In the genomic region with DNA sequence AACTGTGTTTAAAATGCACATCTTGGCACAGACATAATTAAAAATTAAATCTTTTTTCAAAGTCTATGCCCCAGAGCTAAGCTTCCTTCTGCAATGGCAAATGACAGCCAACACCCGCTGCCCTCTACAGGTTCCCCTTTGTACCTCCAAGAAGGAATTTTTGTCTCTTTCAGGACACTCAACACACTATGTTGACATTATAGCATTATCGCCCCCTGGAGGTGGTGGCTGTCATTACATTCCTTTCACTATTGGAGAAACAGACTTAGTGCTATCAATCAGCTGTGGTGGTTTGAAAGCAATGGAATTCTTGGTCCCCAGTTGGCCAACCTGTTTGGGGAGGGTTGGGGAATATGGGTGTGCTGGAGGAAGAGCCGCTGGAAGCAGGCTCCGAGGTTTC, we compare ENCODE assay signal across 9 mouse cellular contexts. TPM values are rescaled to one million over a fixed set of nuclear protein-coding genes. Genes with fewer than 3 reads are reported as not detected.
DNase-seq lines count a peak whose midpoint lies in the region; ATAC-seq and TF ChIP-seq lines count a peak whose summit lies in the region.
"Had no signal": no experiment of that assay in that cellular context is flagged by ENCODE, and none has a peak within 500 bp of the region (broad histone marks: within the 10 kb centered on the region; RNA-seq: fewer than 3 reads in every experiment).

No protein-coding gene starts in this region.

- peak; percentile 70 for TF ChIP-seq CTCF in forebrain, postnatal 0 days (IDR thresholded peaks at IDR 0.05; ENCODE audit: low read depth)
- TF ChIP-seq CTCF in midbrain, postnatal 0 days (IDR thresholded peaks at IDR 0.05), result peak; percentile 80

- no peak overlapping the region for H3K9ac ChIP-seq in forebrain, postnatal 0 days
- no peak overlapping the region for H3K9ac ChIP-seq in forebrain, embryonic 13.5 days
- H3K9ac ChIP-seq in liver, embryonic 11.5 days (ENCODE audit: low read depth, low read length), result no peak overlapping the region
- no peak overlapping the region for H3K9ac ChIP-seq in midbrain, postnatal 0 days (replicated peaks; ENCODE audit: low read length, poor library complexity, severe bottlenecking)
- H3K9ac ChIP-seq: liver, embryonic 15.5 days had no signal

- H3K4me2 ChIP-seq in forebrain, postnatal 0 days (ENCODE audit: low read depth), result no peak overlapping the region
- no peak overlapping the region for H3K4me2 ChIP-seq in forebrain, embryonic 13.5 days
- no peak overlapping the region for H3K4me2 ChIP-seq in liver, embryonic 11.5 days
- no peak overlapping the region for H3K4me2 ChIP-seq in midbrain, postnatal 0 days (ENCODE audit: low read depth, low read length, poor library complexity, severe bottlenecking)
- H3K4me2 ChIP-seq: liver, embryonic 15.5 days had no signal

- H3K27ac ChIP-seq in forebrain, postnatal 0 days (ENCODE audit: low read depth, low read length), result no peak overlapping the region
- H3K27ac ChIP-seq in forebrain, embryonic 13.5 days, result no peak overlapping the region
- H3K27ac ChIP-seq in liver, embryonic 11.5 days (ENCODE audit: low read depth, low read length), result no peak overlapping the region
- H3K27ac ChIP-seq in midbrain, postnatal 0 days (ENCODE audit: low read depth, low read length), result no peak overlapping the region
- H3K27ac ChIP-seq: liver, embryonic 15.5 days had no signal

- no peaks in the 10 kb centered on the region for H3K36me3 ChIP-seq in forebrain, postnatal 0 days (ENCODE audit: insufficient read depth)
- no peaks in the 10 kb centered on the region for H3K36me3 ChIP-seq in forebrain, embryonic 13.5 days (ENCODE audit: poor library complexity, severe bottlenecking)
- no peaks in the 10 kb centered on the region for H3K36me3 ChIP-seq in liver, embryonic 11.5 days (ENCODE audit: control insufficient read depth, insufficient read depth, low read length)
- no peaks in the 10 kb centered on the region for H3K36me3 ChIP-seq in midbrain, postnatal 0 days (ENCODE audit: insufficient read depth, low read length)
- H3K36me3 ChIP-seq: liver, embryonic 15.5 days had no signal

- no peak for ATAC-seq in forebrain, postnatal 0 days
- no peak for ATAC-seq in forebrain, embryonic 13.5 days
- no peak for ATAC-seq in liver, embryonic 11.5 days (replicated peaks; ENCODE audit: low FRiP score)
- ATAC-seq in midbrain, postnatal 0 days (ENCODE audit: low FRiP score), result no peak

- H3K4me1 ChIP-seq in forebrain, postnatal 0 days (ENCODE audit: insufficient read depth), result no peaks in the 10 kb centered on the region
- H3K4me1 ChIP-seq in forebrain, embryonic 13.5 days, result no peaks in the 10 kb centered on the region
- H3K4me1 ChIP-seq in liver, embryonic 11.5 days (replicated peaks; ENCODE audit: control insufficient read depth, insufficient read depth, low read length), result no peaks in the 10 kb centered on the region; the same call in 1 of the 2 replicates
- no peaks in the 10 kb centered on the region; the same call in 1 of the 2 replicates for H3K4me1 ChIP-seq in midbrain, postnatal 0 days (ENCODE audit: insufficient read depth, low read length)

- H3K4me3 ChIP-seq in forebrain, postnatal 0 days (ENCODE audit: low read depth, low read length), result no peak overlapping the region
- no peak overlapping the region for H3K4me3 ChIP-seq in forebrain, embryonic 13.5 days
- no peak overlapping the region for H3K4me3 ChIP-seq in liver, embryonic 11.5 days (ENCODE audit: low read depth, low read length)
- no peak overlapping the region for H3K4me3 ChIP-seq in midbrain, postnatal 0 days (ENCODE audit: low read depth, low read length)
- H3K4me3 ChIP-seq: liver, embryonic 15.5 days had no signal

- no peaks in the 10 kb centered on the region for H3K27me3 ChIP-seq in forebrain, postnatal 0 days (ENCODE audit: insufficient read depth, low read length)
- no peaks in the 10 kb centered on the region for H3K27me3 ChIP-seq in forebrain, embryonic 13.5 days
- H3K27me3 ChIP-seq in liver, embryonic 11.5 days (replicated peaks; ENCODE audit: control insufficient read depth, insufficient read depth, low read length), result no peaks in the 10 kb centered on the region; the same call in 1 of the 2 replicates
- no peaks in the 10 kb centered on the region for H3K27me3 ChIP-seq in midbrain, postnatal 0 days (ENCODE audit: insufficient read depth, low read length)
- H3K27me3 ChIP-seq: liver, embryonic 15.5 days had no signal

- intact Hi-C loops in gastrocnemius, postnatal 14 days (cut with DNase I; ENCODE audit: low total_unique reads), result no loop called here

- H3K9me3 ChIP-seq in forebrain, postnatal 0 days (ENCODE audit: low read length), result no peaks in the 10 kb centered on the region
- no peaks in the 10 kb centered on the region for H3K9me3 ChIP-seq in forebrain, embryonic 13.5 days (replicated peaks)
- no peaks in the 10 kb centered on the region for H3K9me3 ChIP-seq in liver, embryonic 11.5 days (ENCODE audit: control insufficient read depth, low read length)
- H3K9me3 ChIP-seq in midbrain, postnatal 0 days (ENCODE audit: low read length), result no peaks in the 10 kb centered on the region
- H3K9me3 ChIP-seq: liver, embryonic 15.5 days had no signal

- 34% methylated on average over 4 of the region's 4 CpGs for WGBS in forebrain, postnatal 0 days
- 28% methylated on average over 4 of the region's 4 CpGs for WGBS in forebrain, embryonic 13.5 days
- 37% methylated on average over 4 of the region's 4 CpGs for WGBS in liver, embryonic 11.5 days
- WGBS in midbrain, postnatal 0 days, result 34% methylated on average over 4 of the region's 4 CpGs

- DNase-seq in forebrain, postnatal 0 days, result peak; percentile 55
- DNase-seq in liver, result peak; percentile 48
- no peak for DNase-seq in liver, embryonic 11.5 days (ENCODE audit: low spot score)
- peak; percentile 47 for DNase-seq in adrenal gland, postnatal 25 days
- peak; percentile 35 for DNase-seq in gastrocnemius, postnatal 14 days
- peak; percentile 66 for DNase-seq in midbrain, postnatal 0 days (ENCODE audit: low spot score)
- no peak for DNase-seq in c-Kit-positive CD71-positive TER-119-positive erythroid progenitor cells, embryonic 14.5 days (ENCODE audit: low spot score)

RNA-seq across cellular contexts. Expression of gene Pink1, which starts 13.9 kb away (rescaled TPM):
- 224 and 230 TPM in 2 replicates for total RNA-seq in forebrain, postnatal 0 days (2014; rRNA removed)
- 152 TPM in 2 replicates for polyA plus RNA-seq in forebrain, postnatal 0 days (2015; fragmentation: Nextera tagmentation; extraction: Ambion mirVana)
- 62.4 and 64.2 TPM in 2 replicates for polyA plus RNA-seq in forebrain, embryonic 13.5 days (2015; fragmentation: Nextera tagmentation; extraction: Ambion mirVana)
- polyA plus RNA-seq in liver, embryonic 11.5 days (2014; fragmentation: Nextera tagmentation; extraction: Ambion mirVana), result 15.6 and 17.0 TPM in 2 replicates
- total RNA-seq in adrenal gland, postnatal 25 days (2021), result 161 and 201 TPM in 2 replicates
- total RNA-seq in gastrocnemius, postnatal 14 days (2021), result 100 to 1,000 TPM; 259 to 277 TPM
- total RNA-seq in midbrain, postnatal 0 days (2014; rRNA removed), result 255 and 261 TPM in 2 replicates
- polyA plus RNA-seq in midbrain, postnatal 0 days (2015; fragmentation: Nextera tagmentation; extraction: Ambion mirVana), result 149 and 150 TPM in 2 replicates

RNA-seq across cellular contexts. Expression of gene Cda, which starts 27.8 kb away (rescaled TPM):
- total RNA-seq in forebrain, postnatal 0 days (2014; rRNA removed), result 3.6 TPM in 2 replicates
- polyA plus RNA-seq in forebrain, postnatal 0 days (2015; fragmentation: Nextera tagmentation; extraction: Ambion mirVana), result 3.2 and 4.9 TPM in 2 replicates
- 1.9 and 2.2 TPM in 2 replicates for polyA plus RNA-seq in forebrain, embryonic 13.5 days (2015; fragmentation: Nextera tagmentation; extraction: Ambion mirVana)
- 6.6 and 7.2 TPM in 2 replicates for polyA plus RNA-seq in liver, embryonic 11.5 days (2014; fragmentation: Nextera tagmentation; extraction: Ambion mirVana)
- total RNA-seq in adrenal gland, postnatal 25 days (2021), result 13.8 and 20.3 TPM in 2 replicates
- 1 to 10 TPM in 1 of 2 experiments, under 1 TPM in 1; 0.55 to 1.9 TPM for total RNA-seq in gastrocnemius, postnatal 14 days (2021)
- 9.1 and 9.6 TPM in 2 replicates for total RNA-seq in midbrain, postnatal 0 days (2014; rRNA removed)
- 9.2 and 12.2 TPM in 2 replicates for polyA plus RNA-seq in midbrain, postnatal 0 days (2015; fragmentation: Nextera tagmentation; extraction: Ambion mirVana)

RNA-seq across cellular contexts. Expression of gene Ddost, which starts 35.4 kb away (rescaled TPM):
- total RNA-seq in forebrain, postnatal 0 days (2014; rRNA removed), result 160 and 184 TPM in 2 replicates
- polyA plus RNA-seq in forebrain, postnatal 0 days (2015; fragmentation: Nextera tagmentation; extraction: Ambion mirVana), result 181 and 212 TPM in 2 replicates
- 176 and 192 TPM in 2 replicates for polyA plus RNA-seq in forebrain, embryonic 13.5 days (2015; fragmentation: Nextera tagmentation; extraction: Ambion mirVana)
- polyA plus RNA-seq in liver, embryonic 11.5 days (2014; fragmentation: Nextera tagmentation; extraction: Ambion mirVana), result 276 and 295 TPM in 2 replicates
- total RNA-seq in adrenal gland, postnatal 25 days (2021), result 105 and 106 TPM in 2 replicates
- total RNA-seq in gastrocnemius, postnatal 14 days (2021), result 10 to 100 TPM; 51.0 to 59.3 TPM
- 203 and 215 TPM in 2 replicates for total RNA-seq in midbrain, postnatal 0 days (2014; rRNA removed)
- polyA plus RNA-seq in midbrain, postnatal 0 days (2015; fragmentation: Nextera tagmentation; extraction: Ambion mirVana), result 207 and 220 TPM in 2 replicates

RNA-seq across cellular contexts. Expression of gene Fam43b, which starts 56.4 kb away (rescaled TPM):
- 11.9 and 14.7 TPM in 2 replicates for total RNA-seq in forebrain, postnatal 0 days (2014; rRNA removed)
- 18.9 and 22.6 TPM in 2 replicates for polyA plus RNA-seq in forebrain, postnatal 0 days (2015; fragmentation: Nextera tagmentation; extraction: Ambion mirVana)
- 0.84 and 0.96 TPM in 2 replicates for polyA plus RNA-seq in forebrain, embryonic 13.5 days (2015; fragmentation: Nextera tagmentation; extraction: Ambion mirVana)
- 0.12 and 0.21 TPM in 2 replicates for polyA plus RNA-seq in liver, embryonic 11.5 days (2014; fragmentation: Nextera tagmentation; extraction: Ambion mirVana)
- total RNA-seq in adrenal gland, postnatal 25 days (2021), result 2.9 and 3.1 TPM in 2 replicates
- total RNA-seq in gastrocnemius, postnatal 14 days (2021), result under 1 TPM in 1 of 2 experiments, not detected in 1; 0.08 TPM
- total RNA-seq in midbrain, postnatal 0 days (2014; rRNA removed), result 18.7 and 24.0 TPM in 2 replicates
- 20.1 and 21.6 TPM in 2 replicates for polyA plus RNA-seq in midbrain, postnatal 0 days (2015; fragmentation: Nextera tagmentation; extraction: Ambion mirVana)
- polyA plus RNA-seq: liver, embryonic 15.5 days had no signal

Comparison
In these comparisons a context has a peak if more than half of its experiments do, and no peak if none do; other contexts are left out.
1. DNase-seq: peak in forebrain, postnatal 0 days (single experiment), liver (single experiment), adrenal gland, postnatal 25 days (single experiment), gastrocnemius, postnatal 14 days (single experiment) and midbrain, postnatal 0 days (single experiment); none in liver, embryonic 11.5 days (single experiment) and c-Kit-positive CD71-positive TER-119-positive erythroid progenitor cells, embryonic 14.5 days (single experiment).